Mouse (Mus musculus): ENCODE measurements around the gene Cdh5.
A peak's percentile ranks its signal among the peaks of the same experiment; 100 is the strongest.

Gene Cdh5

DNA sequence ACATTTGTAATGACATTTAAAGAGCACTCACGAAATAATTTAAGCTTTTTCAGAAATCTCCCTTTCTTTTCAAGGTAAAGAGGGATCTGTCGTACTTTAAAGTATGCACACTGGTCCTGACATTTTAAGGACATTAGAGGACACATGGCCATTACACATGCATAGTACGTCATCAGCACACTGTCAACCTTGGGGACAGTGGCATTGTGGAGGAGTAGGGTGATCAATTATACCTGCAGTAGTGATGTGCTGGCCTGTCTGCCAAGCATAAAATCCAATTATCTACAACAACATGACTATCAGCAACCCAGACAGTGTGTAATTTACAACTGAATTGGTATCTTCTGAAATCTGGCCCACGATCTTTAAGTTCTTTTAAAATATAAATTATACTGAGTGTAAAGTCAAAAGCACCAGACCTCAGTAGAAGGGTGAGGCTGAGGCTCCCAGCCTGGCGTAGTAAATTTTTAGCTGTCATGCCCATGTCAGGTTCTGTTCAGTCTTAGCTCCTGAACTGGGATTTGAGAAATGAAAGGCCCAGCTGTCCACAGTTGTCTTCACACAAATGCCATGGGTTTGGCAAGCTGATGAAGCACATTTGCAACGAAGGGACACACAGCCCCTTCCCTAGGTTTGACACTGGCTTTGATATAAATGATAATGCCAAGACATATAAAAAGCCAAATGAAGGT is 89.5 kb downstream of the Cdh5 start:
- no peak for DNase-seq (ENCODE audit: low spot score)

DNA sequence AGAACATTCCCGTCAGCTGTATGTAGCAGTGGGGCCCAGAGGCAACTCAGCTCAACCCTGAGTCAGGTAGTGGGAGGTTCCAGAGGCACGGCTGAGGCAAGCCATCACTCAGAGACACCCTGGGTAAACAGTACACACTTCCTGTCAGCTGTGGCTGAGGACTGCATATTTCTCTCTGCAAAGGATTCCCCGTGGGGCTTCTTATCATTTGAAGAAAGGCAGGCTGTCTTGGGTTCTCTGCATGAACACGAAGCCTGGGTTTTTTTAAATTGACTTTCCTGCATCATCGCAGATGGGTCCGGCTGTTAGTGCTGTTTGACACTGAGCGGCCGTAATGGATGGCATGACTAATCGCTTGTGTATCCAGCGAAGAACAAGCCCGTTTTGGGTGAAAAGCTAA is 90.1 kb downstream of the Cdh5 start:
- peak; percentile 3 for DNase-seq (ENCODE audit: low spot score)
